Mouse (Mus musculus): ENCODE data around the gene March8.

DNA sequence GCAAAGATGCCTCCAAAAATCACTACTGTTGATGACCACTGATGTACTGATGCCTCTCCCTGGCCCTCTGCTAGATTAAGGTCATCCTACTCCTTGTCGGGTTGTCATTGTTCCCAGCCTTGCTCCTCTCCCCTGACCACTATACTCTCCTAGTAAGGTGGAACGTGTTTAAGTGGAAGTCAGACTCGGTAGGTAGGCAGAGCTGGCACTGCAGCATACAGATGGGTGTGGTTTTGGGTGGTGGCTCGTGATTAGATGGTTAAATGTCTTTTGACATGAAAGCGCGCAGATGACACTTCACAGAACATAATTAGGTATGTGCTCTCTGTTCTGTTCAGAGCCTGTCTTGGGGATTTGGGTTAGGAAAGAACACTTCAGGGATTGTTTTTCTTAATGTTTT lies 12.8 kb downstream of the March8 start:
- TF ChIP-seq GATA1 (IDR thresholded peaks at IDR 0.05; ENCODE audit: low read length): no peak
- peak; percentile 48; the same call in 2 of the 3 replicates for TF ChIP-seq TAL1 (IDR thresholded peaks at IDR 0.05; ENCODE audit: low read length)
